Mouse (Mus musculus): Measurements from ENCODE around the gene Hist2h4.

The Hist2h4 gene

DNA sequence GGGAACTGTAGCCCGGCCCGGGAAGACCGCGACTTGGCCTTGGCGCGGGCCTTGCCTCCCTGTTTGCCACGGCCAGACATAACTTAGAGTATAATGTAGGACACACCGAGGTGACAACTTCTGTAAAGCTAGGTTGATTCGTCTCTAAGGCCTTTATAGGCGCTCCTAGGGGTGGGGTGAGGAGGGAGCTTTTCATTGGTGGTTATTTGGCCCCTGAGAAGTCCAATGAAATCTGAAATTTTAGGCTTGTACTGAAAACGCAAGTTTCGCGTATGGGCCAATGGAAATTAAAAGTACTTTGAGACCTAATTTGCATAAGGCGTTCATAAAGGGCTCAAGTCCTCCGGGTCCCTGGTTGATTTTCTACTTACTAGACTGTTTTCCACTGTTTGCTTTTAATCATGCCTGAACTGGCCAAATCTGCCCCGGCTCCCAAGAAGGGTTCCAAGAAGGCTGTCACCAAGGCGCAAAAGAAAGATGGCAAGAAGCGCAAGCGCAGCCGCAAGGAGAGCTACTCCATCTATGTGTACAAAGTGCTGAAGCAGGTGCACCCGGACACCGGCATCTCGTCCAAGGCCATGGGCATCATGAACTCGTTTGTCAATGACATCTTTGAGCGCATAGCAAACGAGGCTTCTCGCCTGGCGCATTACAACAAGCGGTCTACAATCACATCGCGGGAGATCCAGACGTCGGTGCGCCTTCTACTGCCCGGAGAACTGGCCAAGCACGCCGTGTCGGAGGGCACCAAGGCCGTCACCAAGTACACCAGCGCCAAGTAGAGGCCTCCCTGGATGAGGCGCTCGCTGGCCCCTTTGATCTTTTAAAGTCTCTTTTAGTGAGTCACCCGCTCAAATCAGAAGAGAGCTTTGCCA, 42.1 kb downstream of the Hist2h4 start, which contains the start of the genes Hist2h2ac and Hist2h2be:
Gene Hist2h2ac (minus strand): TSS at position 116 of the 875 bp plus-strand sequence.
Gene Hist2h2be (plus strand): TSS at position 355 of the 875 bp plus-strand sequence.
- DNase-seq (ENCODE audit: low spot score), result peak; percentile 90

DNA sequence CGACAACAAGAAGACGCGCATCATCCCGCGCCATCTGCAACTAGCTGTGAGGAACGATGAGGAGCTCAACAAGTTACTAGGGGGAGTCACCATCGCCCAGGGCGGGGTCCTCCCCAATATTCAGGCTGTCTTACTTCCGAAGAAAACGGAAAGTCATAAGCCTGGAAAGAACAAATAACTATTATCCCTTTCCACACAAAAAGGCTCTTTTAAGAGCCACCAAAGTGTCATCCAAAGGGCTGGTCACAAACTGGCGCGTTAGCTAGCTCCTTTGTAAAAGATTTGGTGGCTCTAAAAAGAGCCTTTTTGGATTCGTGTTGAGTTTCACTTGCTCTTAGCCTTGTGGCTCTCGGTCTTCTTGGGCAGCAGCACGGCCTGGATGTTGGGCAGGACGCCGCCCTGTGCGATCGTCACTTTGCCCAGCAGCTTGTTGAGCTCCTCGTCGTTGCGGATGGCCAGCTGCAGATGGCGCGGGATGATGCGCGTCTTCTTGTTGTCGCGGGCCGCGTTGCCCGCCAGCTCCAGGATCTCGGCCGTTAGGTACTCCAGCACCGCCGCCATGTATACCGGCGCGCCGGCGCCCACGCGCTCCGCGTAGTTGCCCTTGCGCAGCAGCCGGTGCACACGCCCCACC, 42.9 kb downstream of the Hist2h4 start:
- peak; percentile 69 for DNase-seq (ENCODE audit: low spot score)

DNA sequence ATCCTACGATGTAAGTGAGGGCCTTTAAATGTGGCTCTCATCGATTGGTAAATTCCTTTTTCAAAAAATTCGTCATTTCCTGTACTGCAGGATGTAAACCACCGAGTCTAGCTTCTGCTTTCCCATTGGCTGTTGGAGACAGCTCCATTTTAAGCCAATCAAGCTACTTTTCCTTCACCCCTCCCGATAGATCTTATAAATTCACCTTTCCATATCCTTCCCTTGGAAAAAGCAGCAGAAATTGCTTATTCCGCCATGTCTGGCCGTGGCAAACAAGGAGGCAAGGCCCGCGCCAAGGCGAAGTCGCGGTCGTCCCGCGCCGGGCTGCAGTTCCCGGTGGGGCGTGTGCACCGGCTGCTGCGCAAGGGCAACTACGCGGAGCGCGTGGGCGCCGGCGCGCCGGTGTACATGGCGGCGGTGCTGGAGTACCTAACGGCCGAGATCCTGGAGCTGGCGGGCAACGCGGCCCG, 43.4 kb downstream of the Hist2h4 start, which contains the start of the genes Bola1 and Hist2h2ab:
Gene Bola1 (minus strand): TSS at position 49 of the 470 bp plus-strand sequence.
Gene Hist2h2ab (plus strand): TSS at position 205 of the 470 bp plus-strand sequence.
- peak; percentile 90 for DNase-seq (ENCODE audit: low spot score)

DNA sequence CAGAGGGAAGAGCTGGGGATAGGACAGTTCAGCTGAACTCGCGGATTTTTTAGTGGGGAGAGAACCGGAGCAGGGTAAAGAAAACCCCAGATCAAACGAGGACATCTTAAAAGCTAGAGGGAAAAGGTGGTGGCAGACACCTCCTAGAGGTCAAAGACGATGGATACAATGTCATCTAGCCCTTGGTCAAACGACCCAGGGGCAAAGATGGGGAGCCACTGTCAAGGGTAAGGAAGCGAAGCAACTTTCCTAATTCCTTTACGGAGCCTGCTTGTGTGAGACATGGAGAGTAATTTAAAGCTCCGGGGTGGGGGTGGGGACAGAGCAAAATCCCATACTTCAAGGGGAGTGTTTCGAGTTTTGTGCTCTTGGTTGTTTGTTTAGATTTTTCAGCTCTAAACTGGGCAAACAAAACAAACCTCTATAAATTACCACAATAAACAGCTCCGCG, 43.9 kb downstream of the Hist2h4 start:
- DNase-seq (ENCODE audit: low spot score), result peak; percentile 58

All from embryo, embryonic 10 days (tissue).